Mouse (Mus musculus): ENCODE measurements around the gene Rhebl1. TPM values are rescaled to one million over a fixed set of nuclear protein-coding genes. Genes with fewer than 3 reads are reported as not detected.
"Not testable (repeated sequence)": the region's sequence is repeated elsewhere in the genome, so short reads cannot be mapped to it uniquely, and the experiment has no call there.

The Rhebl1 gene
- polyA plus RNA-seq, 1 experiment from 2014 or later: 16.7 TPM

DNA sequence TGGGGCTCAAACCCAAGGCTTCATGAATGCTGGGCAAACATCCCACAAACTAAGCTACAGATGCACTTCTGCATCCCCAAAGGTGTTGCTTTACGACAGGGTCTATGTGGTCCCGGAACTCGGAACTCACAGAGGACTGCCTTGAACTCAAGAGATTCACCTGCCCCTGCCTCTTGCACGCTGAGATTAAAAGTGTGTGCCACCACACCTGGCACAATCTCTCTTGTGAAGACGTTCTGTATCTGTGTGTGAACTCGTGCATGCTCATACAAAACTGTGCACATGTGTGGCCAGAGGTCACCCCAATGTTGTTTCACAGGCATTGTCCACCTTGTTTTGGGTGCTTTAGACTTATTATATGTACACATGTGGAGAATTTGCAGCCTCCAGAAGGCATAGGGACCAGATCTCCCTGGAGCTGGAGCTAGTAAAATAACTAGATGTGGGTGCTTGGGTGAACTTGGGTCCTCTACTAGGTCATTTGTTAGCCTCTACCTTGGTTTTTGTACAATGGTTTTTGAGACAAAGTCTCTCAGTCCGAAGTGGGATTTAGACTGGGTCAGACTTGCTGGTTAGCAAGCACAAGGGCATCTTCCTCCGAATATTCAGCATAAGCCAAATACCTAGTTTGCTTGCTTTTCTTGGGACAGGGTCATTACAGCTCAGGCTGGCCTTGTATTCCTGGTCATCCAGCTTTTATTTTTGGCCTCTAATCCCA lies 35.8 kb upstream of the Rhebl1 start:
- 51% methylated on average over 8 of the region's 8 CpGs for whole genome bisulfite sequencing
- ATAC-seq (ENCODE audit: low FRiP score, low TSS enrichment): no peak
- no peaks in the 10 kb centered on the region for H3K27me3 ChIP-seq (ENCODE audit: insufficient read depth, low read length)
- peaks cover 11% of the 10 kb centered on the region for H3K36me3 ChIP-seq (ENCODE audit: insufficient read depth, low read length)
- H3K4me3 ChIP-seq (ENCODE audit: low read length): no peak overlapping the region
- peaks cover 14% of the 10 kb centered on the region for H3K4me1 ChIP-seq (ENCODE audit: insufficient read depth, low read length)
- no peak overlapping the region for H3K9ac ChIP-seq (replicated peaks; ENCODE audit: low read length)
- H3K4me2 ChIP-seq (replicated peaks; ENCODE audit: low read depth, low read length): no peak overlapping the region
- no peaks in the 10 kb centered on the region; the same call in 1 of the 2 replicates for H3K9me3 ChIP-seq (ENCODE audit: low read length)
- H3K27ac ChIP-seq (ENCODE audit: low read length): 0 out of 2 replicates have a peak overlapping the region, but pooled peaks have one; percentile 29

DNA sequence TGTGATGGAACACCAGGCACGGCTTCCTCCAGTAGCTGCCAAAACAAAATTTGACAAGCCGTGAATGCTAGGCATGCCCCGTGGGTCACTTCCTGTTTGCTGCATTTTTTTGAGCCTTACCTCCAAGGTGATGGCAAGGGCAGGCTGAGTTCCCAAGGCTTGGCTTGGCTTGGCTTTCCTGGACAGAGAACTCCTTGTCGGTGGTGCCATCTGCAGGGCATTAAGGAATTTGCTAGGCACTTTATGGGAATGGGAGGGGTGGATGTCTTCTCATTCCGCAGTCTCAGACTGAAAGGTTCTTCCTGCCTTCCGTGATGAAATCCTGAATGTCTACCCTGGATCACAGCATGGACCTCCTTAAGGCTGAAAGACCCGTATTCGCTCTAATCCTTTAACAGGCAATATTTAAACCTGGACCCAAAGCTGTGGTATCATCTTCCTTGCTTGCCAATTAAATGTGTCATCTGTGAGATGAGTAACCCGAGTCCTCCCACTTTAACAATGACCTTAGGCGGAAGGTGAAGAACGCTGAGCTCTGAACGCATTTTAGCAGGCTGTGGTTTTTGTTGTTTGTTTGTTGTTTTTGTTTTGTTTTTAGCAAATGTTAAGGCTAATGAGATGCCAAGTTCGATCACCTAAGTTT lies 34.4 kb upstream of the Rhebl1 start:
- H3K27ac ChIP-seq (ENCODE audit: low read length): no peak overlapping the region
- H3K36me3 ChIP-seq (ENCODE audit: insufficient read depth, low read length): peaks cover 11% of the 10 kb centered on the region
- peak overlapping the region; percentile 6; the same call in 1 of the 2 replicates for H3K4me3 ChIP-seq (ENCODE audit: low read length)
- peak; percentile 76; the same call in 1 of the 2 replicates for ATAC-seq (ENCODE audit: low FRiP score, low TSS enrichment)
- peak overlapping the region; percentile 32; the same call in 1 of the 2 replicates for H3K9ac ChIP-seq (replicated peaks; ENCODE audit: low read length)
- 12% methylated on average over 13 of the region's 13 CpGs for whole genome bisulfite sequencing
- H3K4me2 ChIP-seq (replicated peaks; ENCODE audit: low read depth, low read length): peak overlapping the region; percentile 29
- peaks cover 12% of the 10 kb centered on the region; the same call in 1 of the 2 replicates for H3K4me1 ChIP-seq (ENCODE audit: insufficient read depth, low read length)
- H3K27me3 ChIP-seq (ENCODE audit: insufficient read depth, low read length): no peaks in the 10 kb centered on the region
- no peaks in the 10 kb centered on the region; the same call in 1 of the 2 replicates for H3K9me3 ChIP-seq (ENCODE audit: low read length)

DNA sequence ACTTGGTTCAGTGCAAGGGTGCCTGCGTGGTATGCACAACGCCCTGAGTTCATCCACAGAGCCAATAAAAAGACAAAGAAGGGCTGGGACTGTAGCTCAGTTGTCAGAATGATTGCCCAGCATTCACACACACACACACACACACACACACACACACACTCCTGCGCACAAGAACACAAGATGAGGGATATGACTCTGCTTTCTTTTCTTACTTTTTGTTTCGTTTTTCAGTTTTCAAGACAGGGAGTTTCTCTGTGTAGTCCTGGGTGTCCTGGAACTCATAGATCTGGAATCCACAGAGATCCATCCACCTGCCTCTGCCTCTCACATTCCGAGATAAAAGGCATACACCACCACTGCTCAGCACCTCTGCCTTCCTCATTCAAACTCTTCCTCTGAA lies 33.2 kb upstream of the Rhebl1 start:
- peaks cover 11% of the 10 kb centered on the region for H3K36me3 ChIP-seq (ENCODE audit: insufficient read depth, low read length)
- H3K9ac ChIP-seq (replicated peaks; ENCODE audit: low read length): no peak overlapping the region
- 84% methylated on average over 5 of the region's 5 CpGs for WGBS
- H3K27ac ChIP-seq (ENCODE audit: low read length): no peak overlapping the region
- no peak overlapping the region for H3K4me2 ChIP-seq (replicated peaks; ENCODE audit: low read depth, low read length)
- no peaks in the 10 kb centered on the region; the same call in 1 of the 2 replicates for H3K9me3 ChIP-seq (ENCODE audit: low read length)
- peaks cover 7% of the 10 kb centered on the region; the same call in 1 of the 2 replicates for H3K4me1 ChIP-seq (ENCODE audit: insufficient read depth, low read length)
- no peak overlapping the region for H3K4me3 ChIP-seq (ENCODE audit: low read length)
- H3K27me3 ChIP-seq (ENCODE audit: insufficient read depth, low read length): no peaks in the 10 kb centered on the region
- ATAC-seq (ENCODE audit: low FRiP score, low TSS enrichment): no peak

DNA sequence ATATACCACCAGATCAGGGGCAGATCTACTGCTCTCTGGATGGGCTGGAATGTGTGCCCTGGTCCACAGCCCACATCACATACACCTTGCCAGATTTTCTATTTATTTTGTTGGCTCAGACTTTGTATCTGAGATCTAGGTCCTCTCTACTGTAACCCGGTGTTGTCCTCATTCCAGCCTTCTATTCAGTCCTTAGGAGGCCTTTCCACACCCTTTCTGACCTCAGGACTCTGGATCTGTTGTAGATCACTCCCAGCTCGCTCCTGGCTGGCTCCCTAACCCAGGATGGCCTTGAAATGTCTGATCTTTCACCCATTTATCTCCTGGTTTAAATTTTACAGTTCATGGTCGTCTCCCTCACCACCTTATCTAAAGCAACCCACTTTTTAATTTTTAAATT lies 30.3 kb upstream of the Rhebl1 start:
- H3K27ac ChIP-seq (ENCODE audit: low read length): no peak overlapping the region
- ATAC-seq (ENCODE audit: low FRiP score, low TSS enrichment): no peak
- H3K27me3 ChIP-seq (ENCODE audit: insufficient read depth, low read length): no peaks in the 10 kb centered on the region
- H3K9ac ChIP-seq (replicated peaks; ENCODE audit: low read length): no peak overlapping the region
- no peaks in the 10 kb centered on the region; the same call in 1 of the 2 replicates for H3K9me3 ChIP-seq (ENCODE audit: low read length)
- no peak overlapping the region for H3K4me3 ChIP-seq (ENCODE audit: low read length)
- H3K4me1 ChIP-seq (ENCODE audit: insufficient read depth, low read length): peaks cover 4% of the 10 kb centered on the region; the same call in 1 of the 2 replicates
- H3K4me2 ChIP-seq (replicated peaks; ENCODE audit: low read depth, low read length): no peak overlapping the region
- 73% methylated on average over 3 of the region's 3 CpGs for WGBS
- no peaks in the 10 kb centered on the region; the same call in 1 of the 2 replicates for H3K36me3 ChIP-seq (ENCODE audit: insufficient read depth, low read length)

DNA sequence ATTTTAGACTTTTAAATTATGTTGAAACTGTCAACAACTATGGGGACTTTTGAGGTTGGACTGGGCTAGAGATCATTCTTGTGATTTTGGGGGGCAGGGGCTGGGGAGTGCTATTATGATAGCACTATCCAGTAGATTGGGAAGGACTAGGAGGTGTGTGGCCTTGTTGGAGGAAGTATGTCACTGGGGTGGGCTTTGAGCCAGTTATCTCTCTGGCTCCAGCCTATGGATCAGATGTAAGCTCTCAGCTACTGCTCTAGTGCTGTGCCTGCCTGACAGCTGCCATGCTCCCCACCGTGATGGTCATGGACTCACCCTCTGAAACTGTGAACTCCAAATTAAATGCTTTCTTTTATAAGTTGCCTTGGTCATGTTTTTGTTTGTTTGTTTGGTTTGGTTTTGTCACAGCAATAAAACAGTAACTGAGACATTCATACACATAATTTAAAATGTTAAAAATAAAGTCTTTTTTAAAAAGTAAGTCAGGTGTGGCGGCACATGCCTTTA lies 28.7 kb upstream of the Rhebl1 start:
- Histone ChIP-seq H3K4me1 (ENCODE audit: insufficient read depth, low read length) (no peaks in the 10 kb centered on the region), H3K4me2 (replicated peaks; ENCODE audit: low read depth, low read length) (no peak overlapping the region), H3K27ac (ENCODE audit: low read length) (no peak overlapping the region), H3K36me3 (ENCODE audit: insufficient read depth, low read length) (no peaks in the 10 kb centered on the region; the same call in 1 of the 2 replicates), H3K9ac (replicated peaks; ENCODE audit: low read length) (no peak overlapping the region), H3K4me3 (ENCODE audit: low read length) (no peak overlapping the region), H3K27me3 (ENCODE audit: insufficient read depth, low read length) (no peaks in the 10 kb centered on the region), H3K9me3 (ENCODE audit: low read length) (no peaks in the 10 kb centered on the region; the same call in 1 of the 2 replicates)
- WGBS: 86% methylated on average over 2 of the region's 2 CpGs
- ATAC-seq (ENCODE audit: low FRiP score, low TSS enrichment): no peak

DNA sequence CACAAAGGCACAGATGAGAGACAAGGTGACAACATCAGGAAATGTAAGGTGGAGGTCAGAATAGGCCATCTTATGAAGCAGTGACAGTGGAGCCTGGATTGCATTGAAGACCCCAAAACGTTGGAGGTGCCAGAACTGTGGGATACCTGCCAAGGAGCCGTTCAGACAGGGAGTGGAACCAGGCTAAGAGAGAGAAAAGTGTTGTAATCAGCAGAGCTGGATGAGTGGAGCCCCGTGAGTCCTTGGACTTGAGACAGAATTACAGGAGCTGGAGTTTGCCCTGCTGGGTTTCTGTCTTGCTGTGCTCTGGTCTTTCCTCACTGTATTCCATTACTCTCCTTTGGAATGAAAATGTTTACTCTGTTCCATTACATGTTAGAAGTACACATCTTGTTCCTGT lies 28.2 kb upstream of the Rhebl1 start:
- WGBS: 58% methylated on average over 3 of the region's 3 CpGs
- no peaks in the 10 kb centered on the region; the same call in 1 of the 2 replicates for H3K9me3 ChIP-seq (ENCODE audit: low read length)
- no peak overlapping the region for H3K27ac ChIP-seq (ENCODE audit: low read length)
- no peak overlapping the region for H3K4me2 ChIP-seq (replicated peaks; ENCODE audit: low read depth, low read length)
- ATAC-seq (ENCODE audit: low FRiP score, low TSS enrichment): no peak
- H3K4me3 ChIP-seq (ENCODE audit: low read length): no peak overlapping the region
- no peaks in the 10 kb centered on the region for H3K4me1 ChIP-seq (ENCODE audit: insufficient read depth, low read length)
- H3K9ac ChIP-seq (replicated peaks; ENCODE audit: low read length): no peak overlapping the region
- H3K27me3 ChIP-seq (ENCODE audit: insufficient read depth, low read length): no peaks in the 10 kb centered on the region
- no peaks in the 10 kb centered on the region; the same call in 1 of the 2 replicates for H3K36me3 ChIP-seq (ENCODE audit: insufficient read depth, low read length)

DNA sequence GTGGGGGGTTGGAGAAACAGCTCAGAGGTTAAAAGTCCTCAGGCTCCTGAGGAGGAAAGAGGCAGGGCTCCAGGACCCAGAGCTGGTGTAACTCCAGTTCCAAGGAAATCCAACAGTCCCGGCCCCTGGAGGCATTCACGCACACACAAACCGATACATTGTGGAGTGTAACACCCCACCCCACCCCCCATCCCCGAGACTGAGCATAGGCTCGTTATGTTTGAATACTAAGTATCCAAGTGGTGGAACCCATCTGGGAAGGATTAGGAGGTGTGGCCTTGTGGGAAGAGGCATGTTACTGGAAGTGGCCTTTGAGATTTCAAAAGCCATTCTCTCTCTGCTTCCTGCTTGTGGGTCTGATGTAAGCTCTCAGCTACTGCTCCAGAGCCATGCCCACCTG lies 27.2 kb upstream of the Rhebl1 start:
- H3K36me3 ChIP-seq (ENCODE audit: insufficient read depth, low read length): no peaks in the 10 kb centered on the region; the same call in 1 of the 2 replicates
- WGBS: 83% methylated on average over 5 of the region's 5 CpGs
- no peak overlapping the region for H3K4me2 ChIP-seq (replicated peaks; ENCODE audit: low read depth, low read length)
- H3K4me1 ChIP-seq (ENCODE audit: insufficient read depth, low read length): peaks cover 4% of the 10 kb centered on the region
- H3K4me3 ChIP-seq (ENCODE audit: low read length): no peak overlapping the region
- no peaks in the 10 kb centered on the region; the same call in 1 of the 2 replicates for H3K9me3 ChIP-seq (ENCODE audit: low read length)
- H3K27me3 ChIP-seq (ENCODE audit: insufficient read depth, low read length): no peaks in the 10 kb centered on the region
- H3K27ac ChIP-seq (ENCODE audit: low read length): no peak overlapping the region
- no peak overlapping the region for H3K9ac ChIP-seq (replicated peaks; ENCODE audit: low read length)
- ATAC-seq (ENCODE audit: low FRiP score, low TSS enrichment): no peak

DNA sequence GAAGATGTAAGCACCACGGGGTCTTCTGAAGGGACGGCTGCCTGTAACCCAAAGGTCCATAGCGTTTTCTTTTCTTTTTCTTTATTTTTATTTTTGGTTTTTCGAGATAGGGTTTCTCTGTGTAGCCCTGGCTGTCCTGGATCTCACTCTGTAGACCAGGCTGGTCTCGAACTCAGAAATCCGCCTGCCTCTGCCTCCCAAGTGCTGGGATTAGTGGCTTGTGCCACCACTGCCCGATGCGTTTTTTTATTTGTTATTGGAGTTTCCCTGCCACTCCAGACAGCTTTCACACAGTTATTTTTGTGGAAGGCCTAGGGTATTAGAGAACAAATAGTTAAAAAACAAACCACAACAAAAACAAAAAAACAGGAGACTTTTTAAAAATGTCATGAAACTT lies 24.2 kb upstream of the Rhebl1 start:
- H3K4me3 ChIP-seq (ENCODE audit: low read length): peak overlapping the region; percentile 81
- ATAC-seq (ENCODE audit: low FRiP score, low TSS enrichment); H3K27me3 ChIP-seq (ENCODE audit: insufficient read depth, low read length); H3K9me3 ChIP-seq (ENCODE audit: low read length); H3K36me3 ChIP-seq (ENCODE audit: insufficient read depth, low read length): not testable (repeated sequence)
- H3K4me2 ChIP-seq (replicated peaks; ENCODE audit: low read depth, low read length): peak overlapping the region; percentile 72
- peak overlapping the region; percentile 82 for H3K9ac ChIP-seq (replicated peaks; ENCODE audit: low read length)
- peak overlapping the region; percentile 22 for H3K27ac ChIP-seq (ENCODE audit: low read length)
- WGBS: 28% methylated on average over 8 of the region's 8 CpGs
- H3K4me1 ChIP-seq (ENCODE audit: insufficient read depth, low read length): peaks cover 10% of the 10 kb centered on the region

DNA sequence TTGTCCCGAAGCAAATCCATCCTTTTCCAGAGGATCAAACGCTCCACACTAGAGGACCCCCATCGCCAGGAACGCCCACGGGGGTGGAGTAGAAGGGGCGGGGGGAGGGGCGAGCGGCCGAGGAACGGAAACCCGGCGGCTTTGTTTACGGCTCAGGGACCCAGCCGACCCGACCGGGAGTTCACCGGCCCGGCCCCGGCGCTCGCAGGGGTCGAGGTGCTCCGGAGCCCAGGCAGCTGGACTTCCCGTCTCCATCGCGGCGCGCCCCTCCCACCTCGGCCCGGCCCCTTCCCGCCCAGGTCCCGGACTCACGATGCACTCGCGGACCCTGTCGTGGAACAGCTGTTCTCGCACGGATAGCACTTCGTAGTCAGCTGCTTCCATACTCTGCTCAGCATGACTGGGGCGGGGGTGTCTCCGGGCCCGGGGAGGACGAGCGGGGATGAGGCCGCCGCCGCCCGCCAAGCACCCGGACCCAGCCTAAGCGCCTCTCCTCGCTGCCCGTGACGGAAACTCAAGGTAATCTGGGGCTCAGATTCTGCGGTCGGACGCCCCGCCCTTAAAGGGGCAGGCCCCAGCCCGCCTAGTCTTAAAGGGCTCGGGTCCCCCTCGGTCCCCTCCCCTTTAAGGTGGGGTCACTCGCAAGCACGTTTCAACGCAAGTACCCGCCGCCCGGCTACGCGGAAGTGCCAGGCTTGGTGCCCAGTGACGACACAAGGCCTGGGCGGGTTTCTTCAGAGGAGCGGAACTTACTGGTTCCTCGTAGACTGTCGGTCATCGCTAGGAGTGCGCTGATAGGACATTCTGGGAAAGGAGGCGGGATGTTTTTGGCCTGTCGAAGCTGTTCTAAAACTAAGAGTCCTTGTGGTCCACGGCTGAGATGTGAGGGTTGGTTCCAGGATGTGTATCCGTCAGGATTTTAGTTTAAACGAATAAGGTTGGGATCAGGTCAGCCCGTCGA lies 23.5 kb upstream of the Rhebl1 start, which contains the start of gene Lmbr1l:
Gene Lmbr1l, minus strand, starts transcription at position 694 of the 961 bp plus-strand sequence.
- peak within 1 kb of the TSS; percentile 81 for H3K4me3 ChIP-seq (ENCODE audit: low read length)
- H3K27ac ChIP-seq (ENCODE audit: low read length): peak within 1 kb of the TSS; percentile 95
- under 1% methylated on average over 80 of the region's 82 CpGs for WGBS
- no peaks in the 10 kb centered on the region for H3K27me3 ChIP-seq (ENCODE audit: insufficient read depth, low read length)
- peaks cover 2% of the 10 kb centered on the region for H3K36me3 ChIP-seq (ENCODE audit: insufficient read depth, low read length)
- peak within 1 kb of the TSS; percentile 82 for H3K9ac ChIP-seq (replicated peaks; ENCODE audit: low read length)
- H3K4me2 ChIP-seq (replicated peaks; ENCODE audit: low read depth, low read length): peak within 1 kb of the TSS; percentile 72
- ATAC-seq (ENCODE audit: low FRiP score, low TSS enrichment): peak; percentile 99
- peaks cover 10% of the 10 kb centered on the region for H3K4me1 ChIP-seq (ENCODE audit: insufficient read depth, low read length)
- H3K9me3 ChIP-seq (ENCODE audit: low read length): no peaks in the 10 kb centered on the region

Data from kidney, embryonic 16.5 days (tissue).